ENCODE assay signal across 16 mouse cellular contexts in the genomic region with DNA sequence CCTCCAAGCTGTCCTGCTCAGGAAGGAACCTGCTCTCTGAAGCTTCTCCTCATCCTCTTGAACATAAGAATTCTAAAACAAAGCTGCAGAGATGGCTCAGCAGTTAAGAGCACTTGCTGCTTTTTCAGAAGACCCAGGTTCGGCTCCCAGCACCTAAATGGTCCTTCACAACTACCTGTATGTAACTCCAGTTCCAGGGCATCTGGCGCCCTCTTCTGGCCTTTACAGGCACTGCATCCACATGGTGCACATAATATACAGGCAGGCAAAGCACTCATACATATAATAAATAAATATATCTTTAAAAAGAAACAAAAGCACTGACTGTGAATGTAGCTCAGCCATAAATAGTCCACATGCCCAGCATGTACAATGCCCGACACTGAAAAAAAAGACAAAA. TPM values are rescaled to one million over a fixed set of nuclear protein-coding genes. Genes with fewer than 3 reads are reported as not detected.
DNase-seq lines count a peak whose midpoint lies in the region; ATAC-seq and TF ChIP-seq lines count a peak whose summit lies in the region.
"Had no signal": no experiment of that assay in that cellular context is flagged by ENCODE, and none has a peak within 500 bp of the region (broad histone marks: within the 10 kb centered on the region; RNA-seq: fewer than 3 reads in every experiment).

No protein-coding gene starts in this region.

- no peak overlapping the region for H3K4me3 ChIP-seq in hindbrain, postnatal 0 days (ENCODE audit: low read length)
- H3K4me3 ChIP-seq in hindbrain, embryonic 16.5 days (ENCODE audit: low read length), result no peak overlapping the region
- H3K4me3 ChIP-seq in limb, embryonic 10.5 days, result no peak overlapping the region
- H3K4me3 ChIP-seq: heart, embryonic 13.5 days; hindbrain, embryonic 12.5 days; liver, embryonic 13.5 days had no signal

- no peak overlapping the region for H3K9ac ChIP-seq in hindbrain, postnatal 0 days (replicated peaks; ENCODE audit: low read length)
- no peak overlapping the region for H3K9ac ChIP-seq in hindbrain, embryonic 16.5 days (ENCODE audit: low read depth, low read length)
- H3K9ac ChIP-seq: heart, embryonic 13.5 days; hindbrain, embryonic 12.5 days; liver, embryonic 13.5 days had no signal

- H3K9me3 ChIP-seq in hindbrain, postnatal 0 days (ENCODE audit: low read length), result no peaks in the 10 kb centered on the region
- H3K9me3 ChIP-seq in hindbrain, embryonic 16.5 days (ENCODE audit: control insufficient read depth, low read length), result no peaks in the 10 kb centered on the region
- H3K9me3 ChIP-seq in limb, embryonic 10.5 days (replicated peaks), result no peaks in the 10 kb centered on the region
- H3K9me3 ChIP-seq: hindbrain, embryonic 12.5 days; liver, embryonic 13.5 days had no signal

- no peak overlapping the region for H3K4me2 ChIP-seq in hindbrain, postnatal 0 days (ENCODE audit: low read depth, low read length)
- no peak overlapping the region for H3K4me2 ChIP-seq in hindbrain, embryonic 16.5 days (ENCODE audit: low read length)
- H3K4me2 ChIP-seq: heart, embryonic 13.5 days; hindbrain, embryonic 12.5 days; liver, embryonic 13.5 days had no signal

- no peaks in the 10 kb centered on the region for H3K27me3 ChIP-seq in hindbrain, postnatal 0 days (ENCODE audit: insufficient read depth, low read length)
- H3K27me3 ChIP-seq in hindbrain, embryonic 16.5 days (replicated peaks; ENCODE audit: control insufficient read depth, insufficient read depth, low read length), result no peaks in the 10 kb centered on the region
- H3K27me3 ChIP-seq in limb, embryonic 10.5 days (ENCODE audit: low read depth, poor library complexity, severe bottlenecking), result no peaks in the 10 kb centered on the region
- H3K27me3 ChIP-seq: heart, embryonic 13.5 days; hindbrain, embryonic 12.5 days; liver, embryonic 13.5 days had no signal

- no peaks in the 10 kb centered on the region for H3K4me1 ChIP-seq in hindbrain, postnatal 0 days (ENCODE audit: insufficient read depth, low read length)
- H3K4me1 ChIP-seq in hindbrain, embryonic 16.5 days (ENCODE audit: control insufficient read depth, insufficient read depth, low read depth, low read length), result no peaks in the 10 kb centered on the region
- peaks cover 14% of the 10 kb centered on the region for H3K4me1 ChIP-seq in limb, embryonic 10.5 days
- H3K4me1 ChIP-seq: heart, embryonic 13.5 days; hindbrain, embryonic 12.5 days; liver, embryonic 13.5 days had no signal

- no peak for DNase-seq in hindbrain, postnatal 0 days (ENCODE audit: low spot score)
- DNase-seq in right cerebral cortex, postnatal 4 days, result peak; percentile 9
- no peak for DNase-seq in right cerebral cortex, postnatal 25 days
- DNase-seq in ZHBTc4 (ENCODE audit: low read depth, low spot score), result peak; percentile 70
- no peak for DNase-seq in limb, embryonic 10.5 days (ENCODE audit: low spot score)
- DNase-seq: adrenal gland, adult 2 months; cerebellum, adult 18-20 months; embryo, embryonic 11 days; kidney, adult 9 months; liver, embryonic 13.5 days; spleen, adult 18-20 months had no signal

- WGBS in hindbrain, postnatal 0 days, result 71% methylated on average over 3 of the region's 3 CpGs
- 65% methylated on average over 3 of the region's 3 CpGs for WGBS in hindbrain, embryonic 16.5 days
- 67% methylated on average over 3 of the region's 3 CpGs for WGBS in limb, embryonic 10.5 days

- peak; percentile 32 for TF ChIP-seq CTCF in hindbrain, postnatal 0 days (IDR thresholded peaks at IDR 0.05; ENCODE audit: low read depth)

- no peaks in the 10 kb centered on the region for H3K36me3 ChIP-seq in hindbrain, postnatal 0 days (ENCODE audit: insufficient read depth, low read length)
- H3K36me3 ChIP-seq in hindbrain, embryonic 16.5 days (ENCODE audit: control insufficient read depth, insufficient read depth, low read length), result no peaks in the 10 kb centered on the region
- no peaks in the 10 kb centered on the region for H3K36me3 ChIP-seq in limb, embryonic 10.5 days
- H3K36me3 ChIP-seq: G1E; heart, embryonic 13.5 days; hindbrain, embryonic 12.5 days; liver, embryonic 13.5 days had no signal

- H3K27ac ChIP-seq in hindbrain, postnatal 0 days, result no peak overlapping the region
- no peak overlapping the region for H3K27ac ChIP-seq in hindbrain, embryonic 16.5 days (ENCODE audit: low read depth, low read length)
- H3K27ac ChIP-seq in limb, embryonic 10.5 days, result no peak overlapping the region
- H3K27ac ChIP-seq: heart, embryonic 13.5 days; hindbrain, embryonic 12.5 days; liver, embryonic 13.5 days had no signal

- ATAC-seq in hindbrain, postnatal 0 days, result no peak
- ATAC-seq in hindbrain, embryonic 16.5 days, result no peak
- ATAC-seq in granulocyte monocyte progenitor cell, adult 5-6 weeks (replicated peaks; ENCODE audit: poor library complexity, severe bottlenecking), result no peak

RNA-seq across cellular contexts. Expression of gene Smpd3, which starts 30.7 kb away (rescaled TPM):
- 88.3 and 96.1 TPM in 2 replicates for total RNA-seq in hindbrain, postnatal 0 days (2014; rRNA removed)
- polyA plus RNA-seq in hindbrain, postnatal 0 days (2015; fragmentation: Nextera tagmentation; extraction: Ambion mirVana), result 51.6 and 58.2 TPM in 2 replicates
- 55.0 and 63.4 TPM in 2 replicates for polyA plus RNA-seq in hindbrain, embryonic 16.5 days (2015; fragmentation: Nextera tagmentation; extraction: Ambion mirVana)
- 0.68 and 1.4 TPM in 2 replicates for polyA plus RNA-seq in limb, embryonic 10.5 days (2016; fragmentation: Nextera tagmentation; extraction: Ambion mirVana)
- not detected in 2 replicates for total RNA-seq in granulocyte monocyte progenitor cell, adult 5-6 weeks (2014; fragmentation: Nextera tagmentation)
- total RNA-seq in granulocyte monocyte progenitor cell, adult 5-6 weeks (2017), result 0.13 TPM in 1 of 2 replicates, not detected in the other
- total RNA-seq: G1E had no signal
- polyA plus RNA-seq: G1E had no signal

RNA-seq across cellular contexts. Expression of gene Zfp90, which starts 46.6 kb away (rescaled TPM):
- total RNA-seq in hindbrain, postnatal 0 days (2014; rRNA removed), result 22.6 and 26.2 TPM in 2 replicates
- polyA plus RNA-seq in hindbrain, postnatal 0 days (2015; fragmentation: Nextera tagmentation; extraction: Ambion mirVana), result 31.5 and 32.2 TPM in 2 replicates
- polyA plus RNA-seq in hindbrain, embryonic 16.5 days (2015; fragmentation: Nextera tagmentation; extraction: Ambion mirVana), result 39.8 and 40.9 TPM in 2 replicates
- 21.6 and 28.7 TPM in 2 replicates for polyA plus RNA-seq in limb, embryonic 10.5 days (2016; fragmentation: Nextera tagmentation; extraction: Ambion mirVana)
- 6.7 and 9.2 TPM in 2 replicates for total RNA-seq in granulocyte monocyte progenitor cell, adult 5-6 weeks (2014; fragmentation: Nextera tagmentation)
- 6.0 and 7.8 TPM in 2 replicates for total RNA-seq in granulocyte monocyte progenitor cell, adult 5-6 weeks (2017)
- polyA plus RNA-seq: G1E had no signal

Comparison
In these comparisons a context has a peak if more than half of its experiments do, and no peak if none do; other contexts are left out.
1. DNase-seq: peak in right cerebral cortex, postnatal 4 days (single experiment) and ZHBTc4 (single experiment); none in hindbrain, postnatal 0 days (single experiment), right cerebral cortex, postnatal 25 days (single experiment) and limb, embryonic 10.5 days (single experiment).
2. RNA of gene Smpd3, which starts 30.7 kb away (polyA plus RNA-seq): 51.6 to 58.2 TPM in hindbrain, postnatal 0 days and 55.0 to 63.4 TPM in hindbrain, embryonic 16.5 days; 0.68 to 1.4 TPM in limb, embryonic 10.5 days; every median in the first group is over 10 times any median in the second.